Mouse (Mus musculus): Measurements from ENCODE around the gene Med14.

Gene Med14

DNA sequence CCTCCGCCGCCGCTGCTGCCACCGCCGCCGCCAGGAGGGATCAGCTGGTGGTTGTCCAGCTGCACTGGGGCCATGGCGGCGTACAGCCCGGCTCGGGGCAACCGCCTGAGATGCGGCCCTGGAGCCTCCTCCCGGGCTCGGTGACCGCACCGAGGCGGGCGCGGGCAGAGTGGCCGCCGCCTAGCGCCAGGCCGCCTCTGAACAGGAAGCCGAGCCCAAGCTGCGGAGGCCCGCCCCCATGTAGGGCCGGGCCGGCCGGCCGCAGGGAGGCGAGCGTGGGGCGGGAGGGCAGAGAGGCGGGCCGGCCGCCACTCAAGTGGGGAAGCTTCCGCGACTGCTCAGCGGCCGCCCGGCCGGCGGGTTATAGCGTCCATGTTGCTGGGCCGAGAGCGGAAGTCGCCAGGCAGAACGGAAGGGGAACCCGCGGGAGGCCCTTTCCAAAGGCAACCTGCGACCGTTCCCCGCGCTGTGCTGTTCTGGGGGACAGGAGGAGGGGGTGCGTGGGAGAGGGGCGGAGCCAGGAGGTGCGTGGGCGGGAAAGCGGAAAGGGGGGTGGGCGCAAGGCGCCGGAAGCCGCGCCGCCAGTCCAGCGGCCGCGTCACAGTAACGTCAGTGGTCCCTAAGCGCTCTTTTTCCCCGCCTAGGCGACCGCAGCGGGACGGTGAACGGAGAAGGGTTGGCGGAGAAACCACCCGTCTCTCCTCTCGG lies at the start of gene Med14:
Gene Med14, minus strand, starts transcription at position 448 of the 708 bp plus-strand sequence.
- DNase-seq (ENCODE audit: low spot score) = peak; percentile 87

DNA sequence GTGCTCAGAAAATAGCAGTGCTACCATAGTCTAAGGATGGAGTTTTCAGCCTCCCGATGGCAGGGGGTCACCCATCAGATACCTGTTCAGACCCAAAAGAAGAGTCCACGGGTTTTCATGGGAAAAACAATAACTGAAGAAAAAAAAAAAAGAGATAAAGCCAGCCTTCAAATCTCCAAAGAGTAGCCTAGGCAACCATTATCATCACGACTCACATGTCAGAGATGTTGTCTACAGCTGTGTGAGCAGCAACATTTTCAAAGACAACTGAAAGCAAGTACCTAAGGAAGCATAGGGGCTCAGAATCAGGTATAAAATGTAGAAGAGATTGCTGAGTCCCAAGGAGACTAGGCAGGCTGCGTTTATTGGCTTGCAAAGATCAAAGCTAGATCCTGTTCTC lies 38.7 kb upstream of the Med14 start:
- no peak for DNase-seq (ENCODE audit: low spot score)

DNA sequence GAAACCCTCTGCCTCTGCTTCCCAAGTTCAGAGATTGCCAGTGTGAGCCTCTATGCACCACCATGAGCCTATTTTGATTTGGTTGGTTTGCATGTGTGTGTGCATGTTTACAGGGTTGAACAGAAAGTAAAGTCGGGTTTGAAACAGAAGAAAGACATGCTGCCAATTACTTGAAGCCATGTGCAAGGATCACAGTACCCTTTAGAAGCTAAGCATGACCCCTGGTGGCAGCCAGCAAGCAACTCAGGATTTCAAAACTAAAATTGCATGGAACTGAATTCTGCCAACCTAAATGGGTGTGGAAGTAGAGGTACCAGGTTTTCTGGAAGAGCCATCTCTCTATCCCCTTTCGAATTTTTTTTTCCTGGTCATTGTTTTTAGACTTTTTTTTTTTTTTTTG lies 33.0 kb upstream of the Med14 start:
- DNase-seq (ENCODE audit: low spot score) = no peak

DNA sequence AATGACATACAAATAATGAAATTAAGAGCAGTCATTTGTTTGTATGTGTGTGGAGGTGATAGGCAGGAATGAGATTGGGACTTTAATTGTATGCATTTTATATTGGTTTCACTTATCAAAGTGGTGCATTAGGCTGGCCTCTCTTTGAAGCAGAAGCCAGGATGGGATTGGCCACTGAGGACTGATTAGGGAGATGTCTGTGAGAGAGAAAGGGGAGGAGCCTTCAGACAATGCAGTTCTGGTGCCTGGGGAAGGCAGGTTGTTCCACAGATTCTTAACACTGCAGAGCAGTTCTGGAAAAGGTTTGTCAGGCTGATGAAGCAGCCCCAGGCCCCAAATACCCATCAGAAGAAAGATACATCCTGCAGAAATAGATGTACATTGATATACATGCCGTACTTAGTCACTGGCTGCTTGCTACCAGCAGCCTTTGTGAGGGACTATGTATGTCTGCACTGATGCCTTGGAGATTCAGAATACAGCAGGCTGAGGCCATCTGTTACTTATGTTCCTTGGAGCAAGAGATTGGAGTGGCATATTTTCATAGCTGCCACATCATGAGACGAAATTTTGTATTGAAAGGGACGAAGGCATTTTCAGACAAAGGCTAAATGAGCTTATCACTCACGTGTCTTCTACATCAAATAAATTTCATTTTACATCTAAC lies 29.9 kb upstream of the Med14 start:
- no peak for DNase-seq (ENCODE audit: low spot score)

DNA sequence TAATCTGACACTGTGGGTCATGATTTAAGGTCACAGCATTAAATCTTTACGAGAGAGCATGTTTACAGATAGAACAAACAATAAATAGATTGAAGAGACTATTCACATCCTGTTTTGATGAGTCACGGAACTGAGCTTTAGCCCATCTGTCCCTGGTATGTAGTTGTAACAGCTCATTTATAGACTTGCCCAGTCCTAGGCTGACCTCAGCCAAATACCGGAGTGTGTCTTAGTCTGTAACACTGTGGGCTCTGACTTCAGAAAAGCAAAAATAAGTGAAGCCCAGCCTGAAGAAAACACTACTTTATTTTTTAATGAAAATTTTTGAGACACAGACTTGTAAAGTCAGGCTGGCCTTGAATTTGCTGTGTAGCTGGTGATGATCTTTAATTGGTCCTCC lies 11.4 kb upstream of the Med14 start:
- DNase-seq (ENCODE audit: low spot score) = no peak

DNA sequence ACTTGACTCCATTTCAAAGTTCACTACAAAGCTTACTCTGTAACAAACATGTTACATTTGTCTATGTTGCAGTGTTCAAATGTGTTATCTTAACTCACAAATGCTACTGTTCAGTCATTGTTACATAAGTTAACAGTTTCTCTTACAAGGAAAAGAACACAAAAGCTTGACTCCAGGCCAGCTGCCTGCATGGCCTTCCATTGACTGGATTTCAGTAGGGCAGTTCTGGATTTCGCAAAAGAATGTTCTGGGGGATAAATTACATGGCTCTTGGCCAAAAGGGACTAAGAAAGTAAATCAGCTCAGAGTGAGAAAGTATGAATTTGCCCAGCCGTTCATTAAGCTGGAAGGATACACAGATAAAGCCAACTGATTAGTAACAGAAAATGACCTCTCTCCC lies 9.7 kb upstream of the Med14 start:
- DNase-seq (ENCODE audit: low spot score) = peak; percentile 14

DNA sequence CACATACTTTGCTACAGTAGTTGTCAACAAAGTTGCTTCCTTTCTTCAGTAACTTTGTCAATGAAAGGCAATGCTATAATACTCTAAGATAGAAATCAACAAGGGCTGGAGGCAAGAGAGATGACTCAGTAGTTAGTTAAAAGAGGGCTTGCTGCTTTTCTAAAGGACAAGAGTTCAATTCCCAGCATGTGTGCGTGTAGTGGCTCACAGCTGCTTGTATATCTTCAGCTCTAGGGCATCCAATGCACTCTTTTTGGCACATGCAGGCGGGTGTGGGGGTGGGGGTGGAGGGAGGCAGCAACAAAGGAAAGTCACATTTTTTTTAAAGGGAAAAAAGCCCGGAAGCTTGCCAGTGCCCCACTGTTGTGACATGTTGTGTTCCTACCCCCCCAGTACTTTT lies 6.7 kb upstream of the Med14 start:
- DNase-seq (ENCODE audit: low spot score) = no peak

DNA sequence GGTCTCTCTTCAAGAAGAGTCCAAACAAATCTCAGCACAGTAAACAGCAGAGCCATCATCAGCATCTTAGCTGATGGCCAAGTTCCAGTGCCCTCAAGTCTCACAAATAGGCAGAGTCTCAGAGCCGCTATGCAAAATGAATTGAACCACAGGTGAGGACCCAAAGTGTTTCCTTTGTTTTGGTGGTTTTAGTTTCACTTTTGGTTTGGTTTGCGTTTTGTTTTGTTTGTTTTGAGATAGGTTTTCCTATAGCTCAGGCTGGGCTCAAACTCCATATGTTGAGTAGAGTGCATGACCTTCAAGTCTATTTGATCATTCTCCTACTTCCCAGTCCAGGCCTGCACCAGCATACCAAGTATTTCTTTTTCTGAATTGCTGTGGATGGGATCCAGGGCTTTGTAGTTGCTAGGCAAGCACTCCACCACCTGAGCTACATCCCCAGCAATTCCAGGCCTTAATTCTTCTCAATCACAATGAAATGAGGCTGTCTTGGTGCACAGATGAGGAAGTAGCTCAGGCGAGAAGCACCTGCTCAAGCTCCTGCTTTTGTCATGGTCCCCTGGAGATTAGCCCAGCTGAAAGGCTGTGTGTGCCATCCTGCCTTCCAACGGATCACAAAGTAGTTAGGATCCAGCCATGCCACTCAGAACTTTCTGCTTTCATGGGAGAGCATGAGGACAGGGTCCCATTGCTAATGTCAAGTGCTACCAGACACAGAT lies 5.1 kb upstream of the Med14 start:
- DNase-seq (ENCODE audit: low spot score) = no peak

DNA sequence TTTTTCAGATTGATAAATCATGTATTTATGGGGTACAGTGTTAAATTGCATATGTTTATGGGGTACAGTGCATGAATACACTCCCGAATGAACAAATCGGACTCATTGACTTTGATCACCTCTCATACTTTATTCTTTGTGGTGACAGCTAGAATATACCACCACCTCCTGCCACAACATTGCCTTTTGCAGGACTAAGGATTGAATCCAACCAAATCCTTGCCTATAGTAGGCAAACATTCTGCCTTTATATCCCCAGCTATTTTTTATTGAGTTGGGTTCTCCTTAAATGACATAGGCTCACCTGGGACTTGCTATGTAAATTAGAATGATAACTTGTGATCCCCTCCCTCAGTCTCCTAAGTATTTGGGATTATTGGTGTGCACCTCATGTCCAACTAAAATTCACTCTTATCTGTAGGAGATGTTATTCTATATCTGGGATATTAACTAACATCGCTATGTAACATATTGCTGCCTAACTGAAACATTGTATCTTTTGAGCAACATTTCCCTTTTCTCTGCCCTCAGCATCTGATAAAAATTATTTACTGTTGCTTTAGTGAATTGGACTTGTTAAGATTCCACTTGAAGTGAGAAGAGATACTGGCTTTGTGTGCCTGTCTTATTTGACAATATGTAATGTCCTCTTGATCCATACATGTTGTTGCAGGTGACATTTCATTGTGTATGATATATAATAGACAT lies 1.4 kb upstream of the Med14 start:
- DNase-seq (ENCODE audit: low spot score) = no peak

DNA sequence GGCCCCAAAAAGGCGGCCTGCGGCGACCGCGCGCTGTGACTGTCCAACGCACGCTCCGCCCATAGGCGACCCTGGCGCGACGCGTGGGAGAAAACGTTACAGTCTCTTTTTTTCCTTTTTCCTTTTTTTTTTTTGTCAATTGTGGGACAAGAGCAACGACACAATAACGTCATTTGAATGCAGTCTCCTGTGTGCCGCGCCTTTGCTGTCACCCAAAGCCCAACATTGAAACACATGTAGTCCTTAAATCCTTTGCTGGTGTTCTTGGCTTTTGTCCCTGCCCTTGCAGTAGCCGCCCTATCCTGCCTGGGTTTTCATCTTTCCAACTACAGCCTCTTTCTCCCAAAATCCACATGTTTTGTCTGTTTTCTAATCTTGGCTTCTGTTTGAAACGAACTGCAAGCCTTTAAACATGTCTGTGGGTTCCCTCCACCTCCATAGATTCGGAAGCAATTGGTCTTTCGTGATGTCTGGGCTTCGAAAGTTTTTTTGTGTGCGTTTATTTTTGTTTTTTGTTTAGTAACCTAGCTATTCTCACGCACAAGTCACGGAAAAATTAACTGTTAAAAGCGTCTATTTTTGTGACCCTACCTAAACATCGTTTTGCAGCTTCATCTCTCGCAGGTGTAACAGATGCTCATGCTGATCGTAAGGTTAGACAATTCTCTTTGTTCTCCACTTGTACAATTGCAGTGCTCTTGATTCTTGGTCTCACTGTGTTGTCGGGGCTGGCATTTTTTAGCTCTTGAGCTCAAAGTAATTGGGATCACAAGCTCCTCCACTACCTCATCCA lies 657 bp upstream of the Med14 start:
- no peak for DNase-seq (ENCODE audit: low spot score)

DNA sequence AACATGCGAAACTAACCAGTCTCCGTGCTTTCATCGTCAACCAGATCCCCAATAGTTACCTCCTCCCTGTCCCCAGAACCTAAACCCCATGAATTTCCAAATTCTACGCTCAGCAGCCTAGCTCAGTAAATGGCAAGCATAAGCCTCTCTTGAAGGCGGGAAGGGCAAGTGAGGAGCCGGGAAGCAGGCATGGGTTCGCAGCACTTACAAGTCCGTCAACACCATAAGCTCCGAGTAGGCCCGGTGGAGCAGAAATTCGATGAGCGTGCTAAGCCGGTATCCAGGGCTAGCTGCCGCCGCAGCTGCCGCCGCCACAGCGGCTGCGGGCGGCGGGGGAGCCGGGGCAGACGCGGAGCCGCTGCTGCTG lies 631 bp downstream of the Med14 start:
- no peak for DNase-seq (ENCODE audit: low spot score)

DNA sequence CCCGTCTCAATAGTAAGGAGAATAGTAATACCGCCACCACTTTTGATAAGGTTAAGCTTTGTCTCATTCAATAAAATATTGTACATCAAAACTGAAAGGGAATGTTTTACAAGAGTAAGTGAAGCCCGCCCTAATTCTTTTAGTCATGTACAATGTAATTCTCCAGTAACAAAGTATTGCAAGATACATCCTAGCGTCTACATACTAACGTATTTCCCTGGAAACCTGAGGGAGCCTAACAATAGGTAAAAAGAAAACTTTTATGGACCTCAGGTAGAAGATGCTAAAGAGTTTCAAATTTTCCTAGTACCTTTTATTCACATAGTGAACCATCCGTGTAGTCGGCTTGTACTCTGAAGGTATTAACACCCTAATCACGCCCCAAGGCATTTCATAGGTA lies 1.4 kb downstream of the Med14 start:
- DNase-seq (ENCODE audit: low spot score) = no peak

DNA sequence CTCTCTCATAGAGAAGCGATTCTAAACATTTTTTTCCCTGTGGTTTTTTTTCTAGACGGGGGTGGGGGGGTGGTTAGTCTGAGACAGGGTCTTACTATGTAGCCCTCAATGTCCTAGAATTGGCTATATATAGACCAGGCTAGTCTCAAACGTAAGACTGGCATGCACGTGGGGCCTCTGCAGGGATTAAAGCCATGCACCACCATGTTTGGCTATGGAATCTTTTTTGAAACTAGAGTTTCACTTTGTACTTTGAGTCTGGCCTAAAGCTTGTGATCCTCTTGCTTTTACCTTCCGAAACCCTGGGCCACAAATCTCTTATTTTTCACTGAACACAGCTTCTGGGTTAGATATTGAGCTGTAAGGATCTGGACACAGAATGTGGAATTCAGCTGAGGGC lies 2.2 kb downstream of the Med14 start:
- DNase-seq (ENCODE audit: low spot score) = no peak

DNA sequence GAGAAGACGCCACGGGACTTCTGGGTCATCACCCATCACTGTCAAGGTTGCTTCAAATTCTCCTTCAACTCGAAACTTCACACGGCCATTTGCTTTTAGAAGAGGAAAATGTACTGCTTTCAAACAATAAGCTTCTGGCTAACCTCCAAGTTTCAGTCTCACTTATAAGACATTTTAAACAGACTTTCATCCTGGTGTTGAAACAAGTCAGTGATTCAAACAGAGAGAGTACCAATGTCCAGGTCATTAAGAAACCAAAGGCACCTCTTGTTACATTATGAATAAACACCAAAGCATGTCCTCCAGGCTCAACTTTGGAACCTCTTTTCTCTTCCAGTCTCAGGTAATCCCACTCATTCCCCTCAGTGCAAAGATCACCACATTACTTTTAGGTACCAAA lies 14.0 kb downstream of the Med14 start:
- no peak for DNase-seq (ENCODE audit: low spot score)

DNA sequence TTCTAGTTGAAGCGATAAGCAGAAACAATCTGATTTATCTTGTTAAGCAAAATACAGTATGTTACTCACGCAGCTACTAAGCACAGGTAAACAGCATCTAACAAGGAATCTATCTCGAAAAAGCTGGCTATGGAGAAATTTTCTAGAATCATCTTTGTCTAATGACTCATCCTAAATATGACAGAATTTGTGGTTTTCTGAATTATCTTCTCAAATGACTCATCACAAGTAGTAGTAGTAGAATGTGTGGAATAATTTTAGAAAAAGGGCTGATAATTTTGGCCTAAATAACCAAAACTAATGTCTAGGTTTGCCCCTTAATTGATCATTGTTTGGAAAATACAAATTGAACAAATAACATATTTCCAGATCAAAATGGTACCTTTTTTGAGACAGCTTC lies 15.1 kb downstream of the Med14 start:
- DNase-seq (ENCODE audit: low spot score) = no peak

DNA sequence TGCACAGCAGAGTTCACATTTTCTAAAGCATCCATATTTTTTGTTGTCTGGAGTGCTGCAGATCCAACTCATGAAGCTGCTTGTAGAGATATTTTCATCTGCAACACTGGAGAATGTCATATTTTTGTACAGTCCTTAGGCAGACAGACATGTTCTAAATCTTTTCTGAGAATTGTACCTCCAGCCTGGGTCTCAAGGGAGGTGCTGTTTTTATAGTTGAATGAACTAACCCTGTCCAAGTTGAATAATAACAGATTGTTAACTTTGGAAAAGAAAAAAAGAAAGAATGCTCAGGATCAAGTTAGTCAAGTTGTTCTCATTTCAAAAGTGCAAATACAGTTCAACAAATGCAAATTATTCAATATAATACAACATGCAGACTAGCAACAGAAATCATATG lies 21.5 kb downstream of the Med14 start:
- DNase-seq (ENCODE audit: low spot score) = no peak

DNA sequence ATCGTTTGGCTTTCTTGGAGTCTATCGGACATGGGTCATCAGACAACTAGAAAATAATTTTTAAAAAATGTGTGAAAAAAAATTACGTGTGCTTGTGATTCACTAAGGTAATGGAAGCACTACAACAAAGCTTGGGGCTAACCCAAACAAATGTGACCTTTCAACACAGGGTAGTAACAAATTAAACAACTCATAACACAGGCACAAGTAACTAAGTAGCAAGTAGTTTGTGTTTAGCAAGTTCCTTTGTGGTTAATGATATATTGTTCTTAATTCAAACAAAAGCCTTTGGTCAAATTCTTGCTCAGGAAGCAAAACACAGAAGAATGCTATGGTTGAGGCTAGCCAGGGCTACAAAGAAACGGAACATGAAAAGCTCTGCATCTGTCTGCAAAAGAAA lies 45.8 kb downstream of the Med14 start:
- peak; percentile 5 for DNase-seq (ENCODE audit: low spot score)

DNA sequence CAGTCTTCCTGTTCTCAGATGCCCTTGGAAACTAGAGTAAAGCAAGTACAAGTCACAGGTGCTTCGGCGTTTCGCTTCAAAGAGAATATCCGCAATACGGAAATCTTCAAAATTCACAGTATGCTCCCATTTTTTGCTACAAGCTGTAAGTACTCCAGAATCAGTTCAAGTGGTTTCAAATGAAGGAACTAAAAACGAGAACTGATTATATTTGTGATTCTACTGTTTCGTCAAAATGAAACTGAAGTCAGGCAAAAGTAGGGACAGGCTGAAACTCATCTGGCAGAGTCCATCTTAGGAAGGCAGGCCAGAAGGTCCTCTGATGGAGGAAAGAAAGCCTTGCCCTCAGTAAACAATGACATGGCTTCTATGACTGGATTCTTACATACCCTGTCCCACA lies 48.1 kb downstream of the Med14 start:
- no peak for DNase-seq (ENCODE audit: low spot score)

DNA sequence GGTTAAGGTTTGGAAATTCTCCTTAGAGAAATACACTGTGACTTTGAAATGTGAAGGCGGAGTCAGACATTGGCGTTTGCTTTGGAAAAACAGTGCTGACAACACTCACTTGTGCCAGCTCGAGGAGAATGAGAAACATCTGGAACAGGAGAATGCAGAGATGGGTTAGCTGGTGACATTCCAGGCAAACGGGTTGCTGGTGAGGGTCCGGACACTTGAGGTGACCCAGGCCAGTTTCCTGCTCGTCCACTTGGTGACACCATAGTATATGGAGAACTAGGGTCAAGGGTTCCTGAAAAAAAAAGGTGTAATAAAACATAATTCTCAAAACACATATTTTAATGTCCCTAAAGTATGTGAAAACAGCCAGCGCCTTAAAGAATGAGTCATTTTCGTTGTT lies 75.0 kb downstream of the Med14 start:
- DNase-seq (ENCODE audit: low spot score) = no peak

DNA sequence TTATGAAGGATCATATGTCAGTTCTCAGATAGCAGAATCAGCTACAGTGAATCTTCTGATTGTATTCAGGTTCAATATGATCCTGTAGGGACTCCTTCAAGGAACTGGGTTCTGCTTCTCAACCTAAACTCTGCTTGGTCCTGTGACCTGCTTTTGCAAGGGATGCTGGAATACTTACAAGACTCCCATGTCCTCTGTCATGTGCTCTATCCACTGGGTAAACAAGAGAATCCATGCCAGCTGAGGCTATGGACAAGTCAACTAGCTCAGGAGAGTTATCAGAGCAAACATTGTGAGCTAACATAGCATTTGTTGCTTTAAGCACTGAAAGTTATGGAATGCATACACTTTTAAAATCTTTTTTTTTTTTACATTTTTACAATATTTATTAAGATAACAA lies 75.8 kb downstream of the Med14 start:
- DNase-seq (ENCODE audit: low spot score) = no peak

DNA sequence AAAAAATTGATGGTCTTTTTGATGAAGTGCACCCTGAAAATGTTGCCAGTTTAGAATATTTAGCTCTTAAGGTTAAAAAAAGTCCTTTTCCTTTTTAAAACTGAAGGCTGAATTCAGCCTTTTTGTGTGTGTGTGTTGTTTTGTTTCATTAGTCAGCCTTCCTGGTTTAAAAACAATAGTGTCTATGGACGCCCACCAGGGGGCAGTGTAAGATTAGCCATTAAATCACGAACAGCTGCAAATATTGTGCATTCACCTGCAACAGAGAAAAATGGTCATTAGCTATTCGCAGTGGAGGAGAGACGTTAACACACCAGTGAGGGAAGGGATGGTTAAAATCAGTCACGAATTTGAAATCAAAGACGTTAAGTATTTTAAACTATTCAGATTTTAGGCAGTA lies 84.5 kb downstream of the Med14 start:
- peak; percentile 11 for DNase-seq (ENCODE audit: low spot score)
